Mouse (Mus musculus): ENCODE measurements at regions not wholly inside any gene's neighbourhood (a gene's known extent, or its start where the extent isn't known, plus 50 kb on each side); places are given as distances from the start of the nearest gene placed in this dataset.

DNA sequence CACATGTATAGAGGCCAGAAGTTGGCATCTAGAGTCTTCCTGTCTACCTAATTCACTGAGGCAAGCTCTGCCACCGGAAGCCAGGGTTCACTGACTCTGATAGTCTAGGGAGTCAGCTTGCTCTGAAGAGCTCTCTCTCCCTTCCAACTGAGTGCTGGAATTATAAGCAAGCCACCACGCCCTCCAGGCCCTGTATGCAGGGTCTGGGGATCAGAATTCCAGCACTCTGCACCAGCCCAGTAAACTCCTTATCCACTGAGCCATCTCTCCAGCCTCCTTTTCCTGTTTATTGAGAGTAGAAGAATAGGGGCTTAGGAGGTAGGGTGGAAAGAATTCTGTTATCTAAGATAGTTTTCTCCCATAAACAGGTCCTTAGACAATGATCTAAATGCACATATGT lies 215.3 kb downstream of the Mreg start:
- DNase-seq, result no peak

DNA sequence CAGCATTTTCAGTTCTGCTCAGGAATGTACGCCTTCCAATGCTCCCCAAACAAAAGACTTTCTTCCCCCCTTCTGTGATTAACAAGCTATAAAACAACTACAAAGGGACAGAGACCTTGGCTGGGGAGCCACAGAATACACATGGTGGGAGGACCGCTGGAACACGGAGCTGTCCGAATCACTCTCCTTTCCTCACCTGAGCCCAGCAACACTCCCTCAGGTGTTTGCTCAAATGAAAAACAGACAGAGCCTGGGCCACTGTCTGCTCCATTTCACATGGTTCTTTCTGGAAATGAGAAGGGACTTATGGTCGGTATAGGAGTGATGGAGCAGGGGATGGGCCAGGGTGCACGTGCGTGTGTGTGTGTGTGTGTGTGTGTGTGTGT lies 215.9 kb downstream of the Mreg start:
- DNase-seq, result no peak

DNA sequence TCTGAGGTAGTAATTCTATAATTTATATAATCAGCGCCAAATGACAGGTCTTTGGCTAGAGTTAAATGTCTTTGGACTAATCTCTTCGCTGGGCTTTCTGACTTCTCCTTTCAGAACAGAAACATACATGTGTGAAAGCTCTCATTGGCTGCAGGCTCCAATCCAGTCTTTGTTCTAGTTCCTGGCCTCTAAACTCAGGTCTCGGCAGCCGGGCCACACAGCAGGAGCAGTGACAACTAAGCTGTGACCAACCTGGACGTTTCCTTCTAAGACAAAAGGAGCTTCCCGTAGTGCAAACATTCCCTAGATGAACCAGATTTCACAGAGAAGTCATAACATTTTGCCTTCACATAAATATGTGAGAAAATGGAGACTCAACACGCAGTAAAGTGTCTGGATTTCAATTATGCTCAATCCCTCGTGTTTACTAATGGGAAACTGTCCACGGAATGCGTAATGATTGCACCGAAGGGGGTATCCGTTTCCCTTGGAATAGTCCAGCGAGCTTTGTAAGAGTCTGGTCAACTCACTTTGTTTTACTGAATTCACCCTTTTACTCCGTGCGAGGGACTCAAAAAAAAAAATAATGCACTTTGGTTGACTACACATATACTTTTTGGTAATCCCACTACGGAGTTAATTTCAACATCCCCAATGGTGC lies 216.4 kb downstream of the Mreg start:
- no peak for DNase-seq

DNA sequence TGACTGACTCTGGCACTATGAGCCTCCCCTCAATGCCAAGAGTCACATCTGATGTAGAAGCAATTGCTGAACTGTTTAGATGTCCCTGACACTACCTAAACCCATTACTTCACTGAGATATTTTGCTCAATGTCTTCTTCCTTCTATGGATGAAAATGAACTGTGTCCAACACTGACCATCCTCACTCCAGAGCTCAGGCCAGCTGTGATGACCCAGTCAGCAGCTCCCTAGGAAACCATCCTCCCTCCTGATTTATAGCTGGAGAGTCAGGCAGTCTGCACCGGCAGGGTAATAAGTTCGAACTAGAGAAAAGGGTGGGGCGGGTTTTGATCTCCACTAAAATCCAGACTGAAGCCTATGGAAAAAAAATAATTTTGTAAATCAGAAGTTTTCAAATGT lies 221.2 kb downstream of the Mreg start:
- DNase-seq, result no peak

DNA sequence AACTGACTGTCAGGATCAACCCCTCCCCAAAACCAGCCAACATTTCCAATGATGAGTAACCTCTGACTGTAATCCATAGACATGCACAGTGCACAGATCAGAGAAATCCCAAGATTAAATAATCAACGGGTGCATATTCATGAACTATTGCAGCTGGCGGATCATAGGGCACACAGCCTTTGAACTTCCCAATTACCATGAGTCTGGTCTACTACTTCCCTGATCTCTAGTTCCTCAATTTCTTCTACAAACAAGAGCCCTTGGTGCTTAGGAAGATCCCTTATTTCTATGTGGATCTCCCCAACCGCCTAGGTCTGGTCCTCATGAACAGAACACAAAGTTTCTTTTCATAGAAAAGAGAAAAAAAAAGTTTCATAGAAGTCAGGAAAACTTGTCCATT lies 224.0 kb downstream of the Mreg start:
- no peak for DNase-seq

DNA sequence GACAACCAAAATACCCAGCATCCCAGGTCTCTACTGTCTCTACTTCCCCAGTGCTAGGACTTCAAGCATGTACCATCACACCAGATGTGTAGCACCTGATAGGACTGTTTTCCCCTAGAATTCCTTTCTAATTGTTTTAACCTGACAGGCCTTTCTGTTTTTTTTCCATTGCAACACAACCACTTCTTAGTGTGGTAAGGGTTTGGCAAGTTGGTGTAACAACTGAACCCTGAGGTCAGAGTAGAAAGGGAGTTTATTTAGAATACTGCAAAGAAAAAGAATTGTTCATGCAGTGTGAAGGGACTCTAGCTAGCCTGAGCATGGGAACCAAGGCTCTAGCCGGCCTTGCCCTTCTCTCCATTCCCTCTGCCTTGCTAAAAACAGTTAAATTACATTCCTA lies 226.1 kb downstream of the Mreg start:
- no peak for DNase-seq

DNA sequence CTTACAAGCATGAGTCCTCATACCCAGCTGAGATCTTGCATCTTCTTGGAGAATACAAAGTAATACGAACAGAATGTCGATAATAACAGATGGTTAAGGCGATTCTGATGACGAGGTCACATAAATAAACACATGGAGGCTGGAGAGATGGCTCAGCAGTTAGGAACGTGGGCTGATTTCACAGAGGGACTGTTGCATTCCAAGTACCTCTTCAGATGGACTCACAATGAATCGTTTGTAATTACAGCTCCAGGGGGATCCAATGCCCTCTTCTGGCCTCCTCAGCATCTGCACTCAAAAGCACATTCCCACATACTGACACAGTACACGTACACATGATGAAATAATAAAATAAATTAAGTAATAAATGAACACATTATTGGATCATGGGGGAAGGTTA lies 228.3 kb downstream of the Mreg start:
- DNase-seq, result no peak

DNA sequence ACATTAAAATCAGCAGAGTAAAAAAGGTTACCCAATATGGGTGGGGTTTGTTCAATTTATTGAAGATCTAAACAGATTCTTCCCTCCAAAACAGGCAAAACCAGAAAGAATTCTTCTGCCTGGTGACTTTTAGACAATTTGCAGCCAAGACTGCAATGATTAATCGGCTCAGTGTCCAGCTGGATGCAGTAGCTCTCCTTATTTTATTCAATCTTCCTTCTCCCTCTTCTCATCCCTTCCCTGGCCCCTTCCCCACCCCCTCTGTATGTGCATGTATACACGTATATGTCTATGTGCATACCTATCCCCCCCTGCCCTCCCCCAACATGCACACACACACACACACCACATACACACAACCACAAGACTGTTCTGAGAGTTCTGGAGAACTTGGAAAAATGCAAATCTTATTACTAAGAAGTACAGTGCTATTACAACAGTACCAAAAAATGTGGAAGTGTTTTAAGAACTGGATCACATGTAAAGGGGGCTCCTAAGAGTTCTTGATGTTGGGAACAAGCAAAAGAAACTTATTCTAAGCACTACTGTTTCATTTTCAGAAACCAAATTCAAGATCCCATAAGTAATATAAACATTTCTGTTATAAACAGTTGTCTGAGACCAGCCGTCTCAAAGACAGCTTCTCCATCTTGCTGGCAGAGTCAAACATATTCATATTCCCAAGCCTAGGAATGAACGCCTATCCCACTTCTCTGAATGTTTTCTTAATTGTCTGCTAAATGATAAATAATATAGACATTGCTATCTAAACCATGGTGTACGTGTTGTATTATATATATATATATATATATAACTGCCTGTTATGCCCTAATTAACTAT lies 229.5 kb downstream of the Mreg start:
- no peak for DNase-seq

DNA sequence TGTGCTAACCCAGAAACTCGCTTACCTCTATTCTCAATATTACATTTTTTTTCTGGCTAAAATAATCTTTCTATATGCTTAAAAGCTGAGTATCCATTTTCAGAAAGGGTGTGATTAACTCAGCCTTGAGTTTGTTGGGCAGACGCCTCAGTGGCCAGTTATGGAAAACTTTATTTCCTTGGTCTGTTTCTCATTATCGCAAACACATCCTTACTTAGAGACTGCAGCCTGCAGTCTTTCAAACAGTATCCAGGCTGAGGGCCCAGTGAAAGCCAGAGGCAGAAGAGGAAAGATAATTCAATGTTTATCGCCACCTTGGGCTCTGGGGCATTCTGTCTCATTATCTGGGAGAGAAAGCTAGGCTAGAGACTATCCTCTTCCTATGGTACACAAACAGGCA lies 231.5 kb downstream of the Mreg start:
- DNase-seq, result no peak

DNA sequence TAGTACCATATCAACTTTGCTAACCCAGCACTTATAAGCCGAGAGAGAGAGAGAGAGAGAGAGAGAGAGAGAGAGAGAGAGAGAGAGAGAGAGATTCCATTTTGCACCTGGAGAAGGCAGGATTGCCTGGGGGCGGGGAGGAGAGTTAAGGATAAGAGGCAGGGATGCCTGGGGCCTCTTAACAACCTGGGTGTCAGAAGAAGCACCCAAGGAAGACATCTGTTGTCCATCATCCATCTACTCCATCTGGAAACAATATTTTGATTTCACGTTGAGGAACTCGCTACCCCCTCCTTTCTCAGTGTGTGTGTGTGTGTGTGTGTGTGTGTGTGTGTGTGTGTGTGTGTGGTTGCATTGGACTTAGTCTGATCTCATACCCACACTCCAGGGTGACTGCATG lies 232.8 kb downstream of the Mreg start:
- DNase-seq, result no peak

DNA sequence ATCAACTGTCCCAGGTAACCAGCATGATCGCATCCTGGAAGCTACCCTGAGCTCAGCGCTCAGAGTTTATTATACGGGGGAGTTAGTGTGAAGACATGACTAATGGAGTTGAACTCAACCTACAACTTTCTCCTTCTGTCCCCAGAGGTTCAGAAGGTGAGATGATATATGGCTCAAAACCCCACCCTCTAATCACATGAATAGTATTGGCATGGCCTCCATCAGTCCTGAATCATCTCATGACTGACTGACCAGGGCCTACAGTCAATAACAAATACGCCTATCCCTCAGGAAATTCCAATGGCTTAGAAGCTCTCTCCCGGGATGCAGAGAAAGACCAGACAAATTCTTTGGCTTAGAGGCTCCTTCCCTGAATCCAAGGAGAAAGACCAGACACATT lies 234.7 kb downstream of the Mreg start:
- no peak for DNase-seq

DNA sequence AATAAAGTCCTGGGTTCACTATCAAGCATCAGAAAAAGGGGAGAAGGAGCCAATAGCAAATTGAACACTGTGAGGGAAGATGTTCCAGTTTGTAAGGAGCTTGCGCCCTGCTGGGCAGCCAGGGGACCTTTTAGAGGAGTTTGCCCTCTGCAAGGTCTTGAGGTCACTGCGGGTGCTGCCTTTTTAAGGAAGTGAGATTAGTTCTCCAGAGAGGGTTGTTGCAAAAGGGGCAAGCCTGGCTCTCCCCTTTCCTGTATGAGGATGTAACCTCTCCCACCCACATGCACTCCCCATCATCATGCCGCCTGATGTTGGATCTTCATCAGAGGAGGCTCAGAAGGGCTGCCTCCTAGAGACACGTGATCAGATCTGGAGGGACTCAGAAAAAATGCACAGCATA lies 237.4 kb downstream of the Mreg start:
- peak; percentile 40 to 52 for DNase-seq

DNA sequence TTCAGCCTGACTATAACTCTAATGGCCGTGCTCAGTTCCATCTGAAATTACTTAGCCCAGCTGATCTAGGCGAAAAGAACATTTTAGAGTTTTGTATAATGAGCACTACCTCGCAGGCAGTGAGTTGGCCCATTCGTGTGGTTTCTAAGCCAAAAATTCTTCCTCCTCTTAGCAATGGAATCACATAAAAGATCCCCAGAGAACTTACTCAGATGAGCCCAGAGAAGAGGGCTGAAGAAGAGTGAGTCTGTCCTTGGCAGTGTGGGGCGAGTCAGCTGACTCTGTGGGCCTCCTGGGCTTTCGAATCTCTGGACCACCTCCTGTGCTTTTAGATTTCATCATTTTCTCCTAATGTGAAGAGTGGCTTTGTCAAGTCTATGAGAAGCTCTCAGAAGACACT lies 240.2 kb downstream of the Mreg start:
- DNase-seq, result peak; percentile 10 to 12

DNA sequence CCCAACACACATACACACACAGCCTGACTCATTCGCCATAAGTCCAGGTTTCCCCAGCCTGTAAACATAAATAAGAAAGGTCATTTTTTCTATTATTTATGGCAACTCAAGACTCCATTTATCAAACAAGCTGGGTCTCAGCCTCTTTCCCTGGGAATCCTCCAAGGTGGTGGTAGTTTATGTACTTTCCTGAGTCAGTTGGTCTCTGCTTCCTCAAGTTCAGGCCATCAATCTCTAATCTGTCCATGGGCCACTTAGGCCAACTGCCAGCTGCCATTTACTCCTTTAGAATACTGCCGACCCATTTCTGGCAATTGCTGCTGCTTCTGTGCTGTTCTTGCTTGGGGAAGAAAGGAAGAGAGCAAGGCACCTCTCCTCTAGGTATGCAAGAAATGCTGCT lies 241.3 kb downstream of the Mreg start:
- DNase-seq, result no peak

DNA sequence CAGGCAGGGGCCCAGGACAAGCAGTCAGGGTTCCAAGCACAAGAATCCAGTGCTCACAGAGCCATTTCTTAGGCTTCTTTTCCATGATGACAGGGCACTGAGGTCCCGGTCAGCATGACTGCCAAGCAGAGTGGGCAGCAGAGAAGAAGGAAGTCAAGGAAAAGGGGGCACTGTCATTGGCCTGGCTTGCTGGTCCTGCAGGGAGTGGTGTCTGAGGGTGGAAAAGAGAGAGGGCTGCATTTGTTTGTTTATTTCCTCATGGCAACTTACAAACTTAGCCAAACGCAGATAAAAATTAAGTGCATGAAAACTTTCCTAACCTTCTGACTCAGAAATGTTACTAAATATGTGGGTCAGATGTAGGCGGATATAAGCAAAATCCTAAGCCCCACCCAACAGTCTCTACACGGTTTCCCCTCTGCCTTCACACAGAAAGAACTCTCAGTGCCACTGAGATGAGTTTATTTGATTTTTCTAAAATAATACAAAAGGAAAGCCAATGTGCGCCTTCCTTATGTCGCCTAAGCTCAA lies 244.5 kb downstream of the Mreg start:
- peak; percentile 21 to 25 for DNase-seq

DNA sequence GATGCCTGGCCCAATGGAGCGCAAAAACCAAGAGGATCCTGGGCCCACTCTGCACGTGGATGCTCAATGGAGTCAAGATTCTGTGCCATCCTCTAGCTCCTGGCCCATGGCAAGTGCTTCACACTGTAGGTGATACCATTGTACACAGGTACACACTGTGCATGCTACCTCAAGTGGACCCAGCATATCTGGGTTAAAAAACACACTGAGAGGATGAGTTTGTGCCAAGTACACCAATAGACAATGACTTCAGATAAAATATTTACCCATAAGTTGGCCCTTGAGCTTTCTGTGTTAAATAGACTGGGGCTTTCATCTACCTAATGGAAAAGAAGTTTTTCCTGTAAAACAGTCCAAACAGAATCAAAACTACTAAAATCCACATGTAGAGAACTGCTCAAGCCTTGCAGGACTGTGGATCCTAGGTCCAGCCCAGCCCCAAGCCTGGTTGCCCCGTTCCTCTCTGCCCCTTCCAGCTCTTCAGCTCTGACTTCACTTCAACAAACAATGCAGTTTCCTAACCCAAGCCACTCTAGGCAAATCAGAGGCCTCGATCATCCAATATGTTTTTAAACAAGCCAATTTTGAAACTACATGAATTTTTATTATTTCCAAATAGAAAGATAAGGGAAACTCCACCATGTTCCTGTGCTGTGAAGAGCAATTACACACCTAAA lies 247.5 kb downstream of the Mreg start:
- no peak for DNase-seq

DNA sequence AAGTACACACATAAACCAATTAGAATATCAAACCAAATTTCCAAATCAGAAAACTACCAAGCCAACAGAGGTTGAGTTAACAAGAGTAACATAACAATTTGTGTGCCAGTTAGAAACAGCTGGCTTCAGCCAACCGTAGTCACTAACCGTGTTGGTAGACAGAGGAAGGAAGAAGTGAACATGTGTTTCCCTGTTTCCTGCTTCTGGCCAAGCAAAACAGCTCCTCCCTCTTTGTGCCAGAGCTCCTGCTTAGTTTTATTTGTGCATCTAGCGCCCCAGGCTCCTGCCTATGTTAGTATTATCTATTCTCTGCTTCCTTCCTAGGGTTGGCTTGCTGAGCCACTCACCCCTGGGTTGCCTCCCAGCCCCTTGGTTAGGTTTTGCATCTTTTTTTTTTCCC lies 255.2 kb downstream of the Mreg start:
- DNase-seq, result no peak

DNA sequence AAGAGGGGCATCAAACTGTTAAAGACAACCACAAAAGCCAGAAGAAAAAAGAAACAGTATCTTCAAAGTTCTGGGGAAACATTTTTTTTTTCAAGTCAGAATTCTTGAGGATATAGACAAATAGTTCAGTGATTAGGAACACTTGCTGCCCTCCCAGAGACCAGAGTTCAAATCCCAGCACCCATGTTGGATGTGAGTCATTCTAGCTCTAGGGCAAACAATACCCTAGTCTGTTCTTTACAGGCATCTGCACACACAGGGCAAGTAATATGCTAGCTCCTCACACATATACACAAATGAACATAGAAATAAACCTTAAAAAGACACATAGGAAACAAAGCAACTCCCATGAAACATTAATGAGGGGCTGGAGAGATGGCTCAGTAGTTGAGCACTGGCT lies 256.8 kb downstream of the Mreg start:
- DNase-seq, result no peak

DNA sequence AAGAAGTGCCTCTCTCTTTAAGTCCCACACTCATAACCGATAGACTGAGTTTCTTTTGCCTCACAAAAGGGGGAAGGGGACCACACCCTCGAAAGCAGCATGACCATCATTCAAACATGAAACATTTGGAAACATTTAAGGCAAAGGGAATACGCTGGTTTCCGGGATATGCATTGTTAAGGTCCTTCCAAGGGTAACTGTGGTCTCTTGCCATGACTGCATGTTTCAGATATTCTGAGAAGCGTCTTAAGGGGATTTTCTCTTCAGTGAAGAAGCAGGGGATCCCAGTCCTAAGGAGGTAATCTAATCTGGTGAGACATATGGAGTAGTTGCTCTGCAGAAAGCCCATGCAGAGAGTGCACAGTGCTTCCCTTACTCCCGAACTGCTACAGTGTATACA lies 258.8 kb downstream of the Mreg start:
- DNase-seq, result no peak

DNA sequence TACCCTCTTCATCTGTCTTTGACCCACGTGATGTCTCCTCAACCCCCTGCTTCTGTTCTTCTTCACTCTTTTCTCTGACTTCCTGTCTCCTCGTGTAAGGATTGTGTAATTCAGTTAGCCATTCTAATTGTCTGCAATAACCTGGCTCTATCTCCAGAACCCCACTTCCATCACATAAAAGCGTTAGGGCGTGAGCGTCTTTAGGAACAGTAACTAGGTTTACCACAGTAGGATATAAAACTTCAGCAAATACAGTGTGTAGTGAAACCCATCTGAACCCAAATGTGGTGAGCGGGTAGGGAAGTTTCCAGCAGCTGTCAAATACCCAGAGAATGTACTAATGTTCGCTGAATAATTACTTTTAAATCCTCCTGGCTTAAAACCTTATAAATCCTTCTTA lies 262.6 kb downstream of the Mreg start:
- no peak for DNase-seq

DNA sequence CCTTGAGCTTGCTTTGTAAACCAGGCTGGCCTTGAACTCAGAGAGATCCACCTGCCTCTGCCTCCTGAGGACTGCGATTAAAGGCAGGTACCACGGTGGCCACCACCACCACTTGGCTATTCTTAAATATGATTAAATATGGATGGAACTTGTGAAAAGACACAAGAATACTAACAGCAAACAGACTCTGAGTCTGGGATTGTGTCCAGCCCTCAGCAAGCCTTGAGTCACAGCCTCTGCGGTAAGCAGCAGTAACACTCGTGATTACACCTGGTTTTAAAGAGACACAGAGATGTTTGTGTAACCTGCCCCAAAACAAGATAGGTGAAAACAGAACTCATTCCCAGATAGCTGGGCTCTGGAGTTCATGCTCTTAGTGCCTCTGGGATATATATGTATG lies 263.4 kb downstream of the Mreg start:
- no peak for DNase-seq

DNA sequence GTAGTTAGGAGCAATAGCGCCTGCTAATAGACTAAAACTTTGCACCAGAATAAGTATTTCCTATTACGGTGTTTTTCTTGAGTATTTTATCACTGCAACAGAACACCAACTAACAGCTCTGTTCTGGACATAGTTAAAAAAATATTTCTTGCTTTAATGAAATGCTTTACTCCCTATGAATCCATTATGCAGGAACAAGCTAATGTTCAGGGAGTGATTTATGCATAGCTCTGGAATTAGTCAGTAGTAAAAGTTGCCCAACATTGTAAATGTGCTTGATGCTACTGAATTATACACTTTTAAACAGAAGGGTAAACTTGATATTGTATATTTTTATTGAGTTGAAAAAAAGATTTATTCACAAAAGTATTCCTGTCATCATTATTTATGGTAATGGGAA lies 264.6 kb downstream of the Mreg start:
- no peak for DNase-seq

DNA sequence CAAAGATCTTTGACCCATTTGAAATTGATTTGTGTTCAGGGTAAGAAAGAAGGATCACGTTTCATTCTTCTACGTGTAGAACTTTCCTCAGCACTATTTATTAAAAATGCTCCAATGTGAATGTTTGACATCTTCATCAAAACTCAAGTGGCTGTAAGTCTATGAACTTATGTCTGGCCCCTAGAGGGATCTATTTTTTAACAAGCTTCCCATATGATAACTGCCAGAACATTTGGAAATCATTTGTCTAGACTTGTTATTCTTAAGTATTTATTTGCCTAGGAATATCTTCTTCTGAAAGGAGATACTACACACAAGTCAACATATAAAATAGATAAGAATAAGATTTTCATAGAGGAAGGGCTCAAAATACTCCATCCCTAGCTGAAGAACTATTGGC lies 265.2 kb downstream of the Mreg start:
- DNase-seq, result no peak

DNA sequence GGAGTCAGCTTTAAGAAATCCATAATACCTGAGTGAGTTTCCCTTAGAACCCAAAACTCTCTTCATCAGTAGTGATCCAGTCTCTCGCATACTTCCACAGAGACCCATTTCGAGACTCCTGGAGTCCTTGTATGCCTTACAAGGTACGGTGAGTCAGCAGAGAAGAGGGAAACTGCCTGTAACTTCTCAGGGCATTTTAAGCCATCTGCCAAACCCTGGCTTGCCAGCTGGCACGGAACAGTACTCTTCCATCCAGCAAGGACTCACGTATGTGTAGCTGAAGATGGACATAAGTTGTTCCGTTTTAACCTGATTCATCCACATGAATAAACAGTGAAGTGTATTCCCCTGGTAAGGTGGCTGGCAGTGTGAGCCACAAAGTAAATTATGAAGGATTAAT lies 267.0 kb downstream of the Mreg start:
- DNase-seq, result peak in 1 of 2 experiments; percentile 40

All from lung, adult 18-20 months (tissue).